Mouse (Mus musculus) lung, embryonic 14.5 days (tissue): Measurements from ENCODE around the gene Tmem191c. TPM values are rescaled to one million over a fixed set of nuclear protein-coding genes. Genes with fewer than 3 reads are reported as not detected.

Experiments used
- ATAC-seq: fragments of 200-750 bp; cut with Nextera tagmentation; 2 replicates; pipeline ENCODE4 v1.8.0; 2017; ENCODE audit warnings: mild to moderate bottlenecking, moderate TSS enrichment, moderate library complexity; ENCODE audit not compliant: insufficient read depth
- DNase-seq: peaks from one replicate; pipeline ENCODE4 v3.0.0-alpha.2; 2015
- H3K27ac ChIP-seq: fragments of 300-500 bp; sonication (generic); 2 replicates; pipeline ENCODE4 v1.5.1; 2014; ENCODE audit warnings: low read depth, mild to moderate bottlenecking, moderate library complexity
- H3K27me3 ChIP-seq: fragments of 300-500 bp; sonication (generic); 2 replicates; pipeline ENCODE4 v1.6.1; 2014; ENCODE audit warnings: low read length, control low read depth; ENCODE audit not compliant: insufficient read depth
- H3K36me3 ChIP-seq: fragments of 300-500 bp; sonication (generic); 2 replicates; pipeline ENCODE4 v1.6.1; 2014; ENCODE audit warnings: control low read depth; ENCODE audit not compliant: insufficient read depth
- H3K4me1 ChIP-seq: fragments of 300-500 bp; sonication (generic); 2 replicates; pipeline ENCODE4 v1.6.1; 2014; ENCODE audit warnings: antibody characterized with exemption, control low read depth; ENCODE audit not compliant: insufficient read depth
- H3K4me2 ChIP-seq: fragments of 300-500 bp; sonication (generic); 2 replicates; pipeline ENCODE4 v1.6.1; 2014; ENCODE audit warnings: mild to moderate bottlenecking
- H3K4me3 ChIP-seq: fragments of 300-500 bp; sonication (generic); 2 replicates; pipeline ENCODE4 v1.5.1; 2014; ENCODE audit warnings: low read depth, low read length
- H3K9ac ChIP-seq: fragments of 300-500 bp; sonication (generic); 2 replicates; pipeline ENCODE4 v1.6.1; 2014
- H3K9me3 ChIP-seq: fragments of 300-500 bp; sonication (generic); 2 replicates; pipeline ENCODE4 v1.6.1; 2016; ENCODE audit warnings: low read depth, low read length, control low read depth
- CTCF ChIP-seq: IDR thresholded peaks from 2 replicates; pipeline ENCODE4 v1.5.1; 2016; ENCODE audit warnings: antibody characterized with exemption, low read depth
- WGBS: fragments of 180-500 bp; shearing (Covaris S2); extraction: QIAGEN DNeasy Blood & Tissue Kit; methylation state at CpG from one replicate; pipeline ENCODE4 v1.1.7; 2014; 5-methylcytosine and 5-hydroxymethylcytosine counted together
- polyA plus RNA-seq: library from polyadenylated mRNA; unstranded; fragments of >200 nt; fragmentation: Nextera tagmentation; extraction: Ambion mirVana; gene quantifications from 2 replicates; pipeline ENCODE4 v1.2.1, GENCODE M21; 2014

Gene Tmem191c
- polyA plus RNA-seq, 1 experiment from 2014 or later = 6.7 TPM

DNA sequence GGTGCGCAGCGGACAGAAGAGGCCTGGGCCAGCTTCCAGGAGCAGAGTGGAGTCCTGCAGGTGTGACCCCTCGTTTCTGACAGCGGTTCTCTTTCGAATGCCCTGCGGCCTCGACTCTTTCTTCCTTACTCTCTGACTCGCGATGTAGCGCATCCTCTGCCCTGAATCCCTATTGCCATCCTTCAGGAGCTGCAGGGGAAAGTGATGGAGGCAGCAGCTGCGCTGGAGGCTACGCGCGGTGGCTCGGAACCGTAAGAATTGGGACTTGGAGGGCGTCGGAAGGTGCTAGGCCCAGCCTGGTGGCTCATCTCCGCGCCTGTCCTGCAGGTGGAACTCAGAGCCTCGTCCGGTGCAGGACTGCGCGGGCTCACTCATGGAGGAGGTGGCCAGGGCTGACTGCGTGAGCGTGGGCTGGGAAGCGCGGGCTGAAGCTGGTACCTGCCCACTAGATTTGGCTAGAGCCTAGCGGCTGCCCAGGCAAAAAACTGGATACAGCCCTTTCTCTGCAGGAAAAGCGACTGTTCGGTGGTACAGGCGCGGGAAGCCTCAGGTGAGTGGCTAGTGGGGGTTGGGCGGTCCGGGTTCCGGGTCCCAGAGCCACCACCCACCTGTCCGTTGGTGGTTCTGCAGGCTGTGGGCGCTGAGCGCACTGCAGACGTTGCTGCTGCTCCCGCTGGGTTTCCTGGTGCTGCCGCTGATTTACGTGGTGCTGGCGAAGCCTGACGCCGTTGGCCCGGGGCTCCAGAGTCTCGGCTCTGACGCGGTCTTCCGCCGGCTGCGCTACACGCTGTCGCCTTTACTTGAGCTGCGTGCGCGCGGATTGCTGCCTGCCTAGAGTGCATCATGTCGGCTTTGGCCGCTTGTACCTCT, 1.7 kb downstream of the Tmem191c start:
- Histone ChIP-seq H3K36me3 (peaks cover 17% of the 10 kb centered on the region; the same call in 1 of the 2 replicates), H3K4me2 (peak overlapping the region; percentile 97), H3K27ac (no peak overlapping the region), H3K4me1 (peaks cover 11% of the 10 kb centered on the region), H3K4me3 (peak overlapping the region; percentile 53), H3K9ac (no peak overlapping the region; the same call in 1 of the 2 replicates), H3K27me3 (peaks cover 22% of the 10 kb centered on the region), H3K9me3 (no peaks in the 10 kb centered on the region)
- ATAC-seq = peak; percentile 12; the same call in 1 of the 2 replicates
- TF ChIP-seq CTCF = 0 out of 2 replicates have a peak, but pooled peaks have one; percentile 11
- DNase-seq = peak; percentile 78
- 3% methylated on average over 61 of the region's 61 CpGs for WGBS

DNA sequence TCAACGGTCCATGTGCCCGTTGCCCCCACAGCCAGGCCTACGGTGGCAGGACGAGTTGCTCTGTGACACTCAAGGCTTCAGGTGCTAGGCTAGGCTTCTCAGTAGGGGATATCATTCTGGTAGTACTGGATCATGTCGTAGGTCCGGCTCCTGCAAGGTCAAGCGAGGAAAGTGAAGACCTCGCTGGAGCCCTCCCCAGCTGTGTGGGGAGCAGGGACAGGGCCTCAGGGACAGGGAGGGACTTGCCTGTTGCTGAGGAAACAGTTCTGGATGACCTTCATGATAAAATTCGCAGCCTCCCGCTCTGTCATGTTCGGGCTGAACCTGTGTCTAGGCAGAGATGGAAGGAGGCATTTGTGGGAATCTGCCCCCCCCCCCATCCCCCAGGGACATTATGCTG, 4.6 kb downstream of the Tmem191c start:
- H3K9ac ChIP-seq = no peak overlapping the region
- DNase-seq = no peak
- H3K36me3 ChIP-seq = peaks cover 37% of the 10 kb centered on the region; the same call in 1 of the 2 replicates
- no peak overlapping the region for H3K27ac ChIP-seq
- peaks cover 22% of the 10 kb centered on the region for H3K27me3 ChIP-seq
- H3K4me3 ChIP-seq = no peak overlapping the region
- no peaks in the 10 kb centered on the region for H3K9me3 ChIP-seq
- 90% methylated on average over 11 of the region's 11 CpGs for WGBS
- no peak for TF ChIP-seq CTCF
- no peak for ATAC-seq
- H3K4me1 ChIP-seq = peaks cover 11% of the 10 kb centered on the region
- no peak overlapping the region for H3K4me2 ChIP-seq

DNA sequence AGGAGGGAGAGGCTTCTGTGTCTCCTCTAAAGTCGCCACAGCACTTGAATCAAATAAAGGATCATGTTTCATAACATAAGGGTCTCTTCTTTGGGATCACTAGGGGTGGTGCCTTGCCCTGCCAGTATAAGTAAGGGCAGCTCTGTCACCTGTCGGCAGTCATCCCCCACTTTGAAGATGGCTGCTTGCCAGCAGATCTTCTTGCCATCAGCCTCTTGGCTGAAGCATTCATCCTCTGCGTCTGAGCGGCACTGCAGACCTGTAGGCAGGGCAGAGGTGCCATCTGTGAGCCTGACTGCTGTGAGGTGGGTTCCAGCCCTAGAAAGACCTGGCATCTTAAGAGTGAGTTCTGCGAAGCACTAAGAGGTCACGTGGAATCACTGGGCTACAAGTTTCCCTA, 7.3 kb downstream of the Tmem191c start:
- 61% methylated on average over 6 of the region's 6 CpGs for WGBS
- peaks cover 7% of the 10 kb centered on the region for H3K27me3 ChIP-seq
- H3K27ac ChIP-seq = no peak overlapping the region
- peaks cover 49% of the 10 kb centered on the region; the same call in 1 of the 2 replicates for H3K36me3 ChIP-seq
- H3K9ac ChIP-seq = no peak overlapping the region
- no peaks in the 10 kb centered on the region for H3K9me3 ChIP-seq
- H3K4me3 ChIP-seq = no peak overlapping the region
- H3K4me1 ChIP-seq = no peaks in the 10 kb centered on the region
- no peak for ATAC-seq
- DNase-seq = no peak
- no peak for TF ChIP-seq CTCF
- no peak overlapping the region for H3K4me2 ChIP-seq

DNA sequence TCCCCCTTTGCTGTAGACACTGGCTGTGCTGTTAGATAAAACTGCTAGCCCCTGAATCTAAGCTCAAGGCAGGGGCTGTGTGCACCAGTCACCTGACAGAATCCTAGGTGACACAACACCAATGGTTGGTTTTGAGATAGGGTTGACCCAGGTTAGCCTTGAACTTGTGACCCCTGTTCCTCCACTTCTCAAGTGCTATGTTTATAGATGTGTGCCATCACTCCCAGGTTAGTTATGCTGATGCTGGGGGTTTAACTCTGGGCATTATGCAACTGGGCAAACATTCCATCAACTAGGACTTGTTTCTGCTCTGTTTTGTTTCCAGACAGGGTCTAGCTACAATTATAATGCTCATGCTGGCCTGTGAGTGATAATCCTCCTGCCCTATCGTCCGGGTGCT, 11.2 kb downstream of the Tmem191c start:
- no peaks in the 10 kb centered on the region for H3K27me3 ChIP-seq
- WGBS = 90% methylated on average over 2 of the region's 2 CpGs
- no peak for ATAC-seq
- no peak for TF ChIP-seq CTCF
- no peak for DNase-seq
- no peak overlapping the region for H3K27ac ChIP-seq
- H3K9me3 ChIP-seq = no peaks in the 10 kb centered on the region
- H3K36me3 ChIP-seq = peaks cover 57% of the 10 kb centered on the region; the same call in 1 of the 2 replicates
- H3K4me3 ChIP-seq = no peak overlapping the region
- H3K4me2 ChIP-seq = no peak overlapping the region
- H3K9ac ChIP-seq = no peak overlapping the region
- H3K4me1 ChIP-seq = no peaks in the 10 kb centered on the region

DNA sequence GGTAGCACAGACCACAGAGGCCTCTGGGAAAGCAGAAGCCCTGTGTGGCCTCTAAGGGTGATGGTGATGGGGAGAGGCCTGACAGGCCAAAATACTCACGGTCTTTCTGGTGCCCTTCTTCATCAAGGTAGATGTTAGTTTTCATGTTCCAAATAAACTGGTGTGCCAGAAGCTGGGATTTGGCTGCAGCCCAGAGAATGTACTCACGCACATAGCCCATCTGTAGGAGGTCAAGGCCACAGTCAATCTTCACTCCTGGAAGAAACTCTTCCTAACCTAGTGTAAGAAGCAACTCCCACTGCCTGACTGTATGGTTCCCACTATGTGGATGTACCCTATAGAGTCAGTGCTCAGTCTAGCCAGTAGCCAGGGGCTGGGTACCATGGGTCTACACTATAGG, 15.1 kb downstream of the Tmem191c start:
- DNase-seq (no peak), ATAC-seq (no peak)
- Histone ChIP-seq H3K4me3 (no peak overlapping the region), H3K9me3 (no peaks in the 10 kb centered on the region), H3K27me3 (no peaks in the 10 kb centered on the region), H3K36me3 (peaks cover 50% of the 10 kb centered on the region; the same call in 1 of the 2 replicates), H3K4me1 (no peaks in the 10 kb centered on the region), H3K27ac (no peak overlapping the region), H3K4me2 (no peak overlapping the region), H3K9ac (no peak overlapping the region)
- TF ChIP-seq CTCF = no peak
- WGBS = 80% methylated on average over 2 of the region's 2 CpGs

DNA sequence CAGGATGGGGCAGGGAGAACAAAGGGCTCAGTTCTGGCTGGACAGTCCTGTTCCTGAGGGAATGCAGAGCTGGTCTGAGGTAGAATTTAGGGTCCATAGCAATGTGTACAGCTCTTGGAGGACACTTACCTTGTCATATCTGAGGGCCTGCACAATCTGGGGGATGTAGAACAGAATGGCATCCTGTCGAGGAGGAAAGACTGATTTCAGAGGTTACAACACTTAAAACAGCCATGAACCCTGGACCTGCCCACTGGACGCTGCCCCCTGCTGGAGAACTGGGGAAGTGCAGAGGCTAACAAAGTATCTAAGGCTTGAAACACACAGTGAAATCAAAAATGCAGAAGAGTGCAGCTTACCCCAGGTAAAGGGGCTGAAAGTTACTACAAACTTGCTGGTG, 16.9 kb downstream of the Tmem191c start:
- no peaks in the 10 kb centered on the region for H3K4me1 ChIP-seq
- DNase-seq = peak; percentile 85
- H3K9me3 ChIP-seq = no peaks in the 10 kb centered on the region
- H3K4me2 ChIP-seq = no peak overlapping the region
- no peak overlapping the region for H3K27ac ChIP-seq
- ATAC-seq = peak; percentile 35; the same call in 1 of the 2 replicates
- H3K9ac ChIP-seq = no peak overlapping the region
- H3K36me3 ChIP-seq = peaks cover 58% of the 10 kb centered on the region
- peak; percentile 97 for TF ChIP-seq CTCF
- no peaks in the 10 kb centered on the region for H3K27me3 ChIP-seq
- WGBS = 1% methylated on average over 2 of the region's 2 CpGs
- no peak overlapping the region for H3K4me3 ChIP-seq

DNA sequence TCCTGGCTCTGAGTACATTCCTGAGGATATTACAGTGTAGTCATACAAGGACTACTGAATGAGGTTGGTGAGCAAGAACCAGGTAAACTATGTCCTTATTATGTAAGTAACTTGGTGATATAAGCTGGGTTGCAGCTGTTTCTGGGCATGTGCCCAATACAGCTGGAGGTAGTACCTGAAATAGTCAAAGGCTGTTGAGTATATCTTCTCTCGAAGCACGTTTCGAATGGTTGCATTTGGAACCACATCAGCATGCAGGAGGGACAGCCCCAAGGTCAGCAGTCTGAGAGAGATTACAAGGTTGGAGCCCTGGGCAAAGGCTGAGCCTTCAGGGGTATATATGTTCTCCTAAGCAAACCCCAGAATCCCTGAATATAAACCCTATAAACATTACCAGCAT, 24.9 kb downstream of the Tmem191c start:
- ATAC-seq = no peak
- Histone ChIP-seq H3K4me2 (no peak overlapping the region), H3K27me3 (no peaks in the 10 kb centered on the region), H3K4me1 (no peaks in the 10 kb centered on the region), H3K36me3 (peaks cover 64% of the 10 kb centered on the region), H3K9me3 (no peaks in the 10 kb centered on the region), H3K9ac (no peak overlapping the region), H3K27ac (no peak overlapping the region), H3K4me3 (no peak overlapping the region)
- no peak for TF ChIP-seq CTCF
- WGBS = 89% methylated on average over 3 of the region's 3 CpGs
- no peak for DNase-seq
